Mouse (Mus musculus): ENCODE measurements around the gene Rdh5. TPM values are rescaled to one million over a fixed set of nuclear protein-coding genes. Genes with fewer than 3 reads are reported as not detected.

Rdh5 gene
- polyA plus RNA-seq, 1 experiment from 2014 or later: 16.6 TPM

DNA sequence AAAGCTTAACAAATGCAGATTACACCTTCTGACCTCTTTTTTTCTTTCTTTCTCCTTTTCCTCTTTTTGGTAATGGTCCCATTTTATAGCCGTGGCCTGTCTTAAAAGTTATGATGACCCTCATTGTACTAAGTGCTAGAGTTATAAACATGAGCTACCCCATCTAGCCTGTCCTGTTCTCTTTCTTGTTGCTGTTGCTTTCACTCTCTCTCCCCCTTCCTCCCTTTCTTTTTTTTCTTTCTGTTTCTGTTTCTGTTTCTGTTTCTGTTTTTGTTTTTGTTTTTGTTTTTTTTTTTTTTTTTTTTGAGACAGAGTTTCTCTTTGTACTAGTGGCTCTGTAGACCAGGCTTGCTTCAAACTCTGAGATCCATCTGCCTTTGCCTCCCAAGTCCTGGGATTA is 56.2 kb downstream of the Rdh5 start:
- Histone ChIP-seq H3K4me2 (ENCODE audit: low read depth, low read length) (no peak overlapping the region), H3K27ac (ENCODE audit: low read length) (no peak overlapping the region), H3K9ac (ENCODE audit: low read length) (no peak overlapping the region), H3K36me3 (ENCODE audit: control insufficient read depth, insufficient read depth, low read length) (peaks cover 16% of the 10 kb centered on the region), H3K4me1 (ENCODE audit: control insufficient read depth, insufficient read depth, low read length) (no peaks in the 10 kb centered on the region), H3K27me3 (ENCODE audit: control insufficient read depth, insufficient read depth, low read length) (no peaks in the 10 kb centered on the region), H3K4me3 (replicated peaks; ENCODE audit: low read length) (no peak overlapping the region), H3K9me3 (replicated peaks; ENCODE audit: control insufficient read depth, low read length) (no peaks in the 10 kb centered on the region)
- 95% methylated on average over 1 of the region's 1 CpGs for WGBS
- no peak for ATAC-seq (ENCODE audit: insufficient read depth, low FRiP score)

DNA sequence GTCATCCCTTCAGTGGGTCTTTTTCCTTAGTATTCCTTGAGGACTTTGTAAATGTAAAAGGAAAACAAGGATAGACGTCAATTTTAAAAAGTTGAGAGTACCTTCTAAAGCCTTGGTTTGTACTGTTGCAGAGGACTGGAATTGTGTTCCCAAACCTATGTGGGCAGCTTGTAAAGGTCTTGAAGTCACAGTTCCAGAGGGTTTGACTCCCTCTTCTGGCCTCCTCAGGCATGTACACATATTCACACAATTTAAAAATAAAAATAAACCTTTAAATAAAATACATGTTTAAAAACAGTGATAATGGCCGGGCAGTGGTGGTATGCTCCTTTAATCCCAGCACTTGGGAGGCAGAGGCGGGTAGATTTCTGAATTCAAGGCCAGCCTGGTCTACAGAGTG is 56.6 kb downstream of the Rdh5 start:
- Histone ChIP-seq H3K27ac (ENCODE audit: low read length) (no peak overlapping the region), H3K4me1 (ENCODE audit: control insufficient read depth, insufficient read depth, low read length) (no peaks in the 10 kb centered on the region), H3K36me3 (ENCODE audit: control insufficient read depth, insufficient read depth, low read length) (peaks cover 13% of the 10 kb centered on the region), H3K4me2 (ENCODE audit: low read depth, low read length) (no peak overlapping the region), H3K27me3 (ENCODE audit: control insufficient read depth, insufficient read depth, low read length) (no peaks in the 10 kb centered on the region), H3K4me3 (replicated peaks; ENCODE audit: low read length) (no peak overlapping the region), H3K9ac (ENCODE audit: low read length) (no peak overlapping the region), H3K9me3 (replicated peaks; ENCODE audit: control insufficient read depth, low read length) (no peaks in the 10 kb centered on the region)
- WGBS: 90% methylated on average over 3 of the region's 3 CpGs
- ATAC-seq (ENCODE audit: insufficient read depth, low FRiP score): no peak

Other genes with a start within 250 kb of the Rdh5 start
- 17.7 and 24.4 TPM in 2 replicates for gene Suox, start 248.8 kb downstream of the Rdh5 start, polyA plus RNA-seq (2015; fragmentation: Nextera tagmentation; extraction: Ambion mirVana)
- 85.1 and 87.8 TPM in 2 replicates for gene Rab5b, start 226.6 kb downstream of the Rdh5 start, polyA plus RNA-seq (2015; fragmentation: Nextera tagmentation; extraction: Ambion mirVana)
- 1.6 and 3.0 TPM in 2 replicates for gene Pmel, start 218.7 kb downstream of the Rdh5 start, polyA plus RNA-seq (2015; fragmentation: Nextera tagmentation; extraction: Ambion mirVana)
- gene Cdk2, start 217.9 kb downstream of the Rdh5 start, polyA plus RNA-seq (2015; fragmentation: Nextera tagmentation; extraction: Ambion mirVana): 76.7 and 81.2 TPM in 2 replicates
- gene Dgka, start 178.0 kb downstream of the Rdh5 start, polyA plus RNA-seq (2015; fragmentation: Nextera tagmentation; extraction: Ambion mirVana): 28.2 and 36.1 TPM in 2 replicates
- gene Pym1, start 175.0 kb downstream of the Rdh5 start, polyA plus RNA-seq (2015; fragmentation: Nextera tagmentation; extraction: Ambion mirVana): 35.0 and 36.2 TPM in 2 replicates
- gene Mmp19, start 132.0 kb downstream of the Rdh5 start, polyA plus RNA-seq (2015; fragmentation: Nextera tagmentation; extraction: Ambion mirVana): 2.2 and 3.5 TPM in 2 replicates
- gene Dnajc14, start 118.8 kb downstream of the Rdh5 start, polyA plus RNA-seq (2015; fragmentation: Nextera tagmentation; extraction: Ambion mirVana): 54.1 and 59.5 TPM in 2 replicates
- gene Tmem198b, start 118.5 kb downstream of the Rdh5 start, polyA plus RNA-seq (2015; fragmentation: Nextera tagmentation; extraction: Ambion mirVana): 17.3 and 18.2 TPM in 2 replicates
- 161 and 184 TPM in 2 replicates for gene Sarnp, start 105.6 kb downstream of the Rdh5 start, polyA plus RNA-seq (2015; fragmentation: Nextera tagmentation; extraction: Ambion mirVana)
- 84.9 and 103 TPM in 2 replicates for gene Ormdl2, start 101.2 kb downstream of the Rdh5 start, polyA plus RNA-seq (2015; fragmentation: Nextera tagmentation; extraction: Ambion mirVana)
- gene Gdf11, start 31.2 kb downstream of the Rdh5 start, polyA plus RNA-seq (2015; fragmentation: Nextera tagmentation; extraction: Ambion mirVana): 2.8 and 2.9 TPM in 2 replicates
- gene Cd63, start 21.9 kb downstream of the Rdh5 start, polyA plus RNA-seq (2015; fragmentation: Nextera tagmentation; extraction: Ambion mirVana): 756 and 798 TPM in 2 replicates
- 194 and 206 TPM in 2 replicates for gene Bloc1s1, start 1.1 kb upstream of the Rdh5 start, polyA plus RNA-seq (2015; fragmentation: Nextera tagmentation; extraction: Ambion mirVana)
- gene Itga7, start 10.9 kb upstream of the Rdh5 start, polyA plus RNA-seq (2015; fragmentation: Nextera tagmentation; extraction: Ambion mirVana): 7.9 and 12.4 TPM in 2 replicates
- gene Mettl7b, start 38.1 kb upstream of the Rdh5 start, polyA plus RNA-seq (2015; fragmentation: Nextera tagmentation; extraction: Ambion mirVana): 3.4 and 3.6 TPM in 2 replicates
- not detected in 2 replicates for gene Olfr9, start 66.5 kb upstream of the Rdh5 start, polyA plus RNA-seq (2015; fragmentation: Nextera tagmentation; extraction: Ambion mirVana)
- gene Olfr763, start 87.9 kb upstream of the Rdh5 start, polyA plus RNA-seq (2015; fragmentation: Nextera tagmentation; extraction: Ambion mirVana): not detected in 2 replicates
- not detected in 2 replicates for gene Olfr764-ps1, start 117.0 kb upstream of the Rdh5 start, polyA plus RNA-seq (2015; fragmentation: Nextera tagmentation; extraction: Ambion mirVana)
- gene Olfr765, start 127.1 kb upstream of the Rdh5 start, polyA plus RNA-seq (2015; fragmentation: Nextera tagmentation; extraction: Ambion mirVana): not detected in 2 replicates
- gene Olfr766-ps1, start 146.1 kb upstream of the Rdh5 start, polyA plus RNA-seq (2015; fragmentation: Nextera tagmentation; extraction: Ambion mirVana): not detected in 2 replicates
- gene Olfr767, start 160.0 kb upstream of the Rdh5 start, polyA plus RNA-seq (2015; fragmentation: Nextera tagmentation; extraction: Ambion mirVana): not detected in 2 replicates
- gene Olfr768, start 176.5 kb upstream of the Rdh5 start, polyA plus RNA-seq (2015; fragmentation: Nextera tagmentation; extraction: Ambion mirVana): not detected in 2 replicates
- gene Olfr769, start 195.0 kb upstream of the Rdh5 start, polyA plus RNA-seq (2015; fragmentation: Nextera tagmentation; extraction: Ambion mirVana): not detected in 2 replicates
- gene Olfr770, start 216.1 kb upstream of the Rdh5 start, polyA plus RNA-seq (2015; fragmentation: Nextera tagmentation; extraction: Ambion mirVana): not detected in 2 replicates
- gene Olfr771, start 241.9 kb upstream of the Rdh5 start, polyA plus RNA-seq (2015; fragmentation: Nextera tagmentation; extraction: Ambion mirVana): not detected in 2 replicates